ENCODE assay signal across 22 mouse cellular contexts in the genomic region with DNA sequence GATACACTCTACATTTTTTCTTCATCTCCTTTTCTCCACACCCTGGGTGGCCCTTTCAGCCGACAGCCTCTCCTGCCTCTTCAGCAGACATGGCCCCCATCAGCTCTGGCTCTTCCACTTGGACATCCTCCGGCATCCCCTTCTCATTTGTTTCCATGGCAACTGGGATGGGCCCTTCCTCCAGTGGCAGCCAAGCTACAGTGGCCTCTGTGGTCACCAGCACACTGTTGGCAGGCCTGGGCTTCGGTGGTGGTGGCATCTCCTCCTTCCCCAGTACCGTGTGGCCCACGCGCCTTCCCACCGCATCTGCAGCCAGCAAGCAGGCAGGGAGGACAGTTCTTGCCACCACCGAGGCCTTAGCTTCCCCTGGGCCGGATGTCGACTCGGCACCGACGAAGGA.
DNase-seq lines count a peak whose midpoint lies in the region; ATAC-seq and TF ChIP-seq lines count a peak whose summit lies in the region.
"Had no signal": no experiment of that assay in that cellular context is flagged by ENCODE, and none has a peak within 500 bp of the region (broad histone marks: within the 10 kb centered on the region; RNA-seq: fewer than 3 reads in every experiment).

No protein-coding gene starts in this region.

- WGBS in neural tube, embryonic 11.5 days = 82% methylated on average over 13 of the region's 13 CpGs
- 78% methylated on average over 13 of the region's 13 CpGs for WGBS in neural tube, embryonic 15.5 days
- WGBS in forebrain, postnatal 0 days = 71% methylated on average over 13 of the region's 13 CpGs
- 76% methylated on average over 13 of the region's 13 CpGs for WGBS in midbrain, embryonic 15.5 days

- H3K36me3 ChIP-seq in neural tube, embryonic 11.5 days (ENCODE audit: control insufficient read depth, insufficient read depth, low read length) = no peaks in the 10 kb centered on the region
- no peaks in the 10 kb centered on the region for H3K36me3 ChIP-seq in neural tube, embryonic 15.5 days
- no peaks in the 10 kb centered on the region for H3K36me3 ChIP-seq in forebrain, postnatal 0 days (ENCODE audit: insufficient read depth)
- H3K36me3 ChIP-seq in midbrain, embryonic 15.5 days (replicated peaks) = no peaks in the 10 kb centered on the region
- H3K36me3 ChIP-seq: G1E; liver, embryonic 13.5 days; lung, embryonic 15.5 days had no signal

- DNase-seq in embryo, embryonic 10 days (ENCODE audit: low spot score) = peak; percentile 13
- DNase-seq in embryo, embryonic 9.5 days (ENCODE audit: extremely low spot score) = no peak
- no peak for DNase-seq in neural tube, embryonic 11.5 days (ENCODE audit: low spot score)
- DNase-seq in forebrain, postnatal 0 days = no peak
- DNase-seq in frontal cortex, postnatal 14 days (ENCODE audit: low spot score in 2 of 2) = no peak
- no peak for DNase-seq in urinary bladder, postnatal 10 days (ENCODE audit: low spot score)
- DNase-seq: adrenal gland, postnatal 10 days; cerebellum, adult 11-12 months; gastrocnemius, postnatal 36 days; kidney, adult 11 months; kidney, postnatal 10 days; liver, embryonic 13.5 days; lung, postnatal 4 days; right cerebral cortex, postnatal 4 days had no signal

- no peak overlapping the region; the same call in 1 of the 2 replicates for H3K9ac ChIP-seq in neural tube, embryonic 11.5 days (ENCODE audit: low read length)
- no peak overlapping the region for H3K9ac ChIP-seq in neural tube, embryonic 15.5 days (replicated peaks)
- H3K9ac ChIP-seq in forebrain, postnatal 0 days = no peak overlapping the region
- H3K9ac ChIP-seq in midbrain, embryonic 15.5 days = no peak overlapping the region
- H3K9ac ChIP-seq: embryonic facial prominence, embryonic 13.5 days; limb, embryonic 13.5 days; liver, embryonic 13.5 days; lung, embryonic 15.5 days had no signal

- H3K27me3 ChIP-seq in neural tube, embryonic 11.5 days (ENCODE audit: control insufficient read depth, insufficient read depth, low read length) = no peaks in the 10 kb centered on the region
- H3K27me3 ChIP-seq in neural tube, embryonic 15.5 days (replicated peaks) = 0 out of 2 replicates have a peak, but pooled peaks cover 2% of the 10 kb centered on the region
- H3K27me3 ChIP-seq in forebrain, postnatal 0 days (ENCODE audit: insufficient read depth, low read length) = no peaks in the 10 kb centered on the region
- H3K27me3 ChIP-seq in midbrain, embryonic 15.5 days (replicated peaks) = no peaks in the 10 kb centered on the region
- H3K27me3 ChIP-seq: embryonic facial prominence, embryonic 13.5 days; limb, embryonic 13.5 days; liver, embryonic 13.5 days; lung, embryonic 15.5 days had no signal

- no peaks in the 10 kb centered on the region for H3K4me1 ChIP-seq in neural tube, embryonic 11.5 days (ENCODE audit: control insufficient read depth, insufficient read depth, low read length)
- no peaks in the 10 kb centered on the region for H3K4me1 ChIP-seq in neural tube, embryonic 15.5 days
- no peaks in the 10 kb centered on the region for H3K4me1 ChIP-seq in forebrain, postnatal 0 days (ENCODE audit: insufficient read depth)
- H3K4me1 ChIP-seq in midbrain, embryonic 15.5 days = no peaks in the 10 kb centered on the region
- H3K4me1 ChIP-seq: embryonic facial prominence, embryonic 13.5 days; limb, embryonic 13.5 days; liver, embryonic 13.5 days; lung, embryonic 15.5 days had no signal

- no peak overlapping the region for H3K4me2 ChIP-seq in neural tube, embryonic 11.5 days (ENCODE audit: low read depth)
- H3K4me2 ChIP-seq in neural tube, embryonic 15.5 days = no peak overlapping the region
- H3K4me2 ChIP-seq in forebrain, postnatal 0 days (ENCODE audit: low read depth) = no peak overlapping the region
- no peak overlapping the region for H3K4me2 ChIP-seq in midbrain, embryonic 15.5 days
- H3K4me2 ChIP-seq: embryonic facial prominence, embryonic 13.5 days; limb, embryonic 13.5 days; liver, embryonic 13.5 days; lung, embryonic 15.5 days had no signal

- no peaks in the 10 kb centered on the region for H3K9me3 ChIP-seq in neural tube, embryonic 11.5 days (ENCODE audit: control insufficient read depth, low read length)
- no peaks in the 10 kb centered on the region for H3K9me3 ChIP-seq in neural tube, embryonic 15.5 days (replicated peaks)
- H3K9me3 ChIP-seq in forebrain, postnatal 0 days (ENCODE audit: low read length) = no peaks in the 10 kb centered on the region
- H3K9me3 ChIP-seq in midbrain, embryonic 15.5 days = no peaks in the 10 kb centered on the region
- H3K9me3 ChIP-seq: embryonic facial prominence, embryonic 13.5 days; limb, embryonic 13.5 days; liver, embryonic 13.5 days; lung, embryonic 15.5 days had no signal

- no peak overlapping the region for H3K4me3 ChIP-seq in neural tube, embryonic 11.5 days (ENCODE audit: low read depth, low read length)
- no peak overlapping the region for H3K4me3 ChIP-seq in neural tube, embryonic 15.5 days (replicated peaks)
- no peak overlapping the region for H3K4me3 ChIP-seq in forebrain, postnatal 0 days (ENCODE audit: low read depth, low read length)
- no peak overlapping the region for H3K4me3 ChIP-seq in midbrain, embryonic 15.5 days
- H3K4me3 ChIP-seq: embryonic facial prominence, embryonic 13.5 days; left cerebral cortex, adult 2 months; limb, embryonic 13.5 days; liver, embryonic 13.5 days; lung, embryonic 15.5 days had no signal

- no peak overlapping the region for H3K27ac ChIP-seq in neural tube, embryonic 11.5 days (ENCODE audit: low read depth, low read length)
- H3K27ac ChIP-seq in neural tube, embryonic 15.5 days (replicated peaks) = no peak overlapping the region
- no peak overlapping the region for H3K27ac ChIP-seq in forebrain, postnatal 0 days (ENCODE audit: low read depth, low read length)
- no peak overlapping the region for H3K27ac ChIP-seq in midbrain, embryonic 15.5 days
- H3K27ac ChIP-seq: embryonic facial prominence, embryonic 13.5 days; left cerebral cortex, adult 2 months; limb, embryonic 13.5 days; liver, embryonic 13.5 days; lung, embryonic 15.5 days had no signal

- peak; percentile 48; the same call in 1 of the 2 replicates for ATAC-seq in neural tube, embryonic 11.5 days (ENCODE audit: insufficient read depth, low FRiP score, low TSS enrichment)
- no peak for ATAC-seq in neural tube, embryonic 15.5 days (ENCODE audit: low FRiP score)
- ATAC-seq in forebrain, postnatal 0 days = peak; percentile 32; the same call in 1 of the 2 replicates
- ATAC-seq in midbrain, embryonic 15.5 days (replicated peaks) = 0 out of 2 replicates have a peak, but pooled peaks have one; percentile 31
- ATAC-seq: activated CD4-positive, CD25-positive, alpha-beta regulatory T cell, adult 4 months had no signal

- no peak for TF ChIP-seq CTCF in forebrain, postnatal 0 days (IDR thresholded peaks at IDR 0.05; ENCODE audit: low read depth)
